Mouse (Mus musculus): ENCODE measurements around the gene Pcdh20. TPM values are rescaled to one million over a fixed set of nuclear protein-coding genes. Genes with fewer than 3 reads are reported as not detected.

Pcdh20 gene
- polyA plus RNA-seq (2016; fragmentation: Nextera tagmentation; extraction: Ambion mirVana) = 0.28 and 0.84 TPM in 2 replicates

DNA sequence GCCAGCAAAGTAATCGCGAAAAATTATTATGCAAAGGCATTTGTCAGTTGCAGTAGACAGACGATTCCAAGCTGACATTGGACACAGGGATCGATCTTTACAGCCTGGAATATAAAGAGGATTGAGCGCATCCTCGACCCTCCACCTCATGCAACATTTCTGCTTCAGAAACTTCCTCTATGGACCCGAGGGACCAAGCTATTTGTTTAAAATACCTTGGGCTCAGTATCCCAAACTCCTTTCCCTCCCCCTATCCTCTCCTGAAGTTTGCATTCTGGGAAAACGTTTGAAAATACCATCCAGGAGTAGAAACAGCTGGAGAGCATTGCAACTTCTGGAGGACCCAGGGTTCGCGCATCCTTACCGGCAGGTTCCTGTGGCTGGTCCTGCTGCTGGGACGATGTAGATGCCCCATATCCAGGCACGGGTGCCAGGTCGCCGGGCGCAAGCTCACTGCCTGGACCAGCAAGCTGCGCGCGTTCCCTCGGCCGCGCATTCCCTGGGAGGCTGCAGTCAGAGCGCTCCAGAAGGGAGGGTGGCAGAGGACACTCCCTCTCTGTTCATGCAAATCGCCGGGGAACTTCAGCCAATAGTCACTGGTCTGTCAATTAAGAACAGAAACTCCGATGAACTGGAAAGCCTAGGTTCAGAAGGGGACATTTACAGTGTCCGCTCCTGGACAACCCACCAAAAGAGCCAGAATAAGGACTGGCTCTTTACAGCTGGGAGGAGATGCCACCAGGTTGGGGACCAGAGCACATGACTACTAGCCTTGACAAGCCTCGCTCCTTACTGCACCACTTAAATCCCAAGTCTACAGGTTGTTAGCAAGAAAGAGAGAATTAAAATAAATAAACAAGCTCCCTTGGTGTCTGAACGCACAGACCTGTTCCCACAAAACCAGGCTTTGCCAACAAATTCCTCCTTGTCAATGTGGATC is at the start of gene Pcdh20:
Gene Pcdh20, minus strand, starts transcription at position 902 of the 940 bp plus-strand sequence.
- peaks cover 32% of the 10 kb centered on the region for H3K27me3 ChIP-seq (ENCODE audit: low read depth, poor library complexity, severe bottlenecking)
- WGBS = 3% methylated on average over 29 of the region's 29 CpGs
- no peaks in the 10 kb centered on the region for H3K36me3 ChIP-seq
- DNase-seq (ENCODE audit: low spot score) = peak; percentile 66
- H3K4me1 ChIP-seq = peaks cover 22% of the 10 kb centered on the region
- H3K4me3 ChIP-seq = peak within 1 kb of the TSS; percentile 58
- no peak within 1 kb of the TSS for H3K27ac ChIP-seq
- no peaks in the 10 kb centered on the region for H3K9me3 ChIP-seq (replicated peaks)

DNA sequence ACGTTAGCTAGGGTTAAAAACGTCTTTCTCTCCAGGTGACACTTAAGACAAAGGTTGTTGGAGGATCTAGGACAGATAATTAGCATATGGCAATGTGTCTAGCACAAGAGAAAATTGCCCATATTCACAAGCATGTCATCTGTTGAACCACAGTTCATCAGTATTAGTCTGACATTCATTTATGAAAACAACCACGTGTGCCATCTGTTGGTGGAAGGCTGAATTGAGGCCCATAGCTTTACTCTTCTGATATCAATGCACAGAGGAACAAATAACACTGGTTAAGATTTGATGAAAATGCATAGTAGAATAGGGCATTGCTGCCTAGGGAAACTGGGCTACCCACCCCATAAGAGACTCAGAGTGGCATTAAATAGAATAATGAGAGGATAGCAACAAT is 8.7 kb upstream of the Pcdh20 start:
- H3K4me3 ChIP-seq = no peak overlapping the region
- H3K36me3 ChIP-seq = no peaks in the 10 kb centered on the region
- DNase-seq (ENCODE audit: low spot score) = no peak
- no peaks in the 10 kb centered on the region for H3K4me1 ChIP-seq
- 55% methylated on average over 3 of the region's 3 CpGs for WGBS
- no peak overlapping the region for H3K27ac ChIP-seq
- H3K9me3 ChIP-seq (replicated peaks) = no peaks in the 10 kb centered on the region
- H3K27me3 ChIP-seq (ENCODE audit: low read depth, poor library complexity, severe bottlenecking) = no peaks in the 10 kb centered on the region

DNA sequence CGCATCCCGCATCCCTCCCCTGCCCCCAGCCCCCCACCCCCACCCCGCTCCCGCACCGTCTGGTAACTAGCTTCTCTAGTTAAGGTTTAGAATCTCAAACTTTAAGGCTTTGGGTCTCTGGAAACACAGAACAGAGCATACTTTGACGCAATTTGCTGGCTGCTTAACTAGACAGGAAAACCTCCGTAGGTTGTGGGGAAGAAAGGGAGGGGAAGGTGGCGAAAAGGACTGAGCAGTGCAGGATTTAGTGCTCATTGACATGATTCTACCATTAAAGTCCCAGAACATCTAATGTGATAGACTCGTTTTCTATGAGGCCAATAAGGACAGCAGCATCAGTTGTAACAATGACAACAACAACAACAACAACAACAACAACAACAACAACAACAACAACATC is 1.2 kb downstream of the Pcdh20 start:
- DNase-seq (ENCODE audit: low spot score) = no peak
- peaks cover 32% of the 10 kb centered on the region for H3K27me3 ChIP-seq (ENCODE audit: low read depth, poor library complexity, severe bottlenecking)
- H3K4me3 ChIP-seq = peak overlapping the region; percentile 58
- no peak overlapping the region for H3K27ac ChIP-seq
- H3K9me3 ChIP-seq (replicated peaks) = no peaks in the 10 kb centered on the region
- H3K36me3 ChIP-seq = no peaks in the 10 kb centered on the region
- WGBS = 1% methylated on average over 9 of the region's 9 CpGs
- peaks cover 22% of the 10 kb centered on the region for H3K4me1 ChIP-seq

DNA sequence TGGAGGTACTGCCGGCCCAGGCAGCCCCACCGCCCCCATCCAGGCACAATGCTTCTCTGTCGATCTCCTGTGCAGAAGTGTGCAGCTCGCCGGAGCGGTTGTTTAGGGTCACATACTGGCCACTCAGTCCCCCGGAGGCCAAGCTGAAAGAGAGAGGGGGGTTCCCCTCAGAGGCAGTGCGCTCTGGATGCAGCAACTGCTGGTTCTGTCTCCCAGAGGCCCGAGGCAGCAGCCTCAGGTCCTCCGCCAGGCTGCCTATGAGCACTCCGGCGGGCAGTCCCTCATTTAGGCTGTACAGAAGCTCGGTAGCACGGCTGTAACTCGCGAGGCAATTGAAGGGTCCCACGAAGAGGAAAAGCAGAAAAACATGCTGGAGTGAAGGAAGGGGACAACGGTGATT is 1.8 kb downstream of the Pcdh20 start:
- Histone ChIP-seq H3K36me3 (no peaks in the 10 kb centered on the region), H3K9me3 (replicated peaks) (no peaks in the 10 kb centered on the region), H3K4me1 (peaks cover 22% of the 10 kb centered on the region), H3K4me3 (peak overlapping the region; percentile 58), H3K27ac (0 out of 2 replicates have a peak overlapping the region, but pooled peaks have one; percentile 25), H3K27me3 (ENCODE audit: low read depth, poor library complexity, severe bottlenecking) (peaks cover 32% of the 10 kb centered on the region)
- peak; percentile 53 for DNase-seq (ENCODE audit: low spot score)
- 2% methylated on average over 18 of the region's 18 CpGs for WGBS

DNA sequence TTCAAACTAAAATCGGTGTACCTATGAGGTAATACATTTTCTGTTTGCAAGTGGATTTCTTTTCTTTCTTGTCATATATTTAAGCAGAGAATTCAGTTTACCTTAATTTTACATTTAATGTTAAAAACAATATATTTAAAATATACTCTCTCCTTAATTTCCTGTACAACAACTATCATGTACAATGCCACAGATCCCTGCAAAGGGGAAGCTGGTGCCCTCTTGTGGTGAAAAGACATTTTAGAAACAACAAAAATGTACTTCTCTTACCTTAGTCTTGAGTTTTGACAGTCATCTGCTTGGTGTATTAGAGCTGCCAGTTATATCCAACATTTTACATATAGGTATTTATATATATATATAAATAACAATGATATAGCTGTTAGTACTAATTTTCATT is 4.8 kb downstream of the Pcdh20 start:
- H3K36me3 ChIP-seq = no peaks in the 10 kb centered on the region
- no peak overlapping the region for H3K27ac ChIP-seq
- 91% methylated on average over 1 of the region's 1 CpGs for WGBS
- no peaks in the 10 kb centered on the region for H3K9me3 ChIP-seq (replicated peaks)
- DNase-seq (ENCODE audit: low spot score) = no peak
- H3K27me3 ChIP-seq (ENCODE audit: low read depth, poor library complexity, severe bottlenecking) = peaks cover 32% of the 10 kb centered on the region
- H3K4me3 ChIP-seq = no peak overlapping the region
- peaks cover 22% of the 10 kb centered on the region for H3K4me1 ChIP-seq

DNA sequence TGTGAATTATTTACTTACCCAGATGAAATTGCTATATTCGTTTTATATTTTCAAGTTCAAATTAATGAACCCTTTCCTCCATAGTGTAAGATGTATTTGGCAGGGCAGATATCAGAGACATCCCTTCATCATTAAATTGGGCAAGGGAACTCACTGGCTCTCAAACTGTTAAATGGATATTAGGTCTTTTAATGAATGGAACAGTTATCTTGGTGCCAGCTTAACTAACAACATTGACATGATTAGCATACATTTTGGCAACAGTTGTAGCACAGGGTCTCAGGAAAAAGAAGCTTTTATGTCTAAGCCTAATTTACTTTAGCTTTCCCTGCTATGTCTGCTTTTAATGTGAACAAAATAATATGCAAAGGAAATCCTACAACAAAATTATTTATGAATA is 6.8 kb downstream of the Pcdh20 start:
- H3K36me3 ChIP-seq = no peaks in the 10 kb centered on the region
- peaks cover 4% of the 10 kb centered on the region for H3K4me1 ChIP-seq
- no peak overlapping the region for H3K4me3 ChIP-seq
- no peak for DNase-seq (ENCODE audit: low spot score)
- 78% methylated on average over 1 of the region's 1 CpGs for WGBS
- no peak overlapping the region for H3K27ac ChIP-seq
- no peaks in the 10 kb centered on the region for H3K9me3 ChIP-seq (replicated peaks)
- peaks cover 22% of the 10 kb centered on the region for H3K27me3 ChIP-seq (ENCODE audit: low read depth, poor library complexity, severe bottlenecking)

DNA sequence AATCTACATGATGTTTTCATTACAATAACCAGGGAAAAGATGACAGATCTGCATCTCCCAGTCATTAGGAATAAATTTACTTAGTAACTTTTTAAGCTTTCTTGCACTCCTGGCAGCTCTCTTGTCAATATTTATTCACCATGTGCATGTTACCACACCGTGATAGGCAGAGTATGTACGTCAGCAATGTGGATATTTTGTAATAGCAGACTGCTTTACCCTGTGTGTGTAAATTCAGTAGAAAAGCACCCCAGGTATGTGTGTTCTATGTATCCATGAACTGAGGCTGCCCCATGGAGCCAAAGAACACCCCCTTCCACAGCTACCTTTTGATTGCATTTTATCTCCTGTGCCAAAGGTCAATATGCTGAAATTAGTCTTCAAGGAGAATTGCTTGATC is 7.8 kb downstream of the Pcdh20 start:
- Histone ChIP-seq H3K4me3 (no peak overlapping the region), H3K27ac (no peak overlapping the region), H3K36me3 (no peaks in the 10 kb centered on the region), H3K9me3 (replicated peaks) (no peaks in the 10 kb centered on the region), H3K27me3 (ENCODE audit: low read depth, poor library complexity, severe bottlenecking) (peaks cover 12% of the 10 kb centered on the region), H3K4me1 (no peaks in the 10 kb centered on the region)
- no peak for DNase-seq (ENCODE audit: low spot score)
- 87% methylated on average over 2 of the region's 2 CpGs for WGBS

DNA sequence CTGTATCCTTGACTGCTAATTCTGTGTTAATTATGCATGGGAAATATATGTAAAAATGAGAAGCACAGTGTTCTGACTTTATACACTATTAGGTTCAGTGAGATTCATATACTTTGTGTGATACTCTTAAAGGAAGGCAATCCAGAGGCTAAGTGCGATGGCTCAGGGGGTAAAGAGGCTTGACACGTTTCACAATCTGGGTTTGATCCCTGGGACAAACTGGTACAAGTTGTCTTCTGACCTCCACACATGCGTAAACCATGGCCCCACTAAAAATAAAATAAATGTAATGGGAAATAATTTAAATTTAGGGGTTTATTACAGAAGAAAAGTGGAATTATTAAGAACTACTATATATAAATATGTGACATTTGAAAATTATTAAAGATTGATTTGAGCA is 8.3 kb downstream of the Pcdh20 start:
- H3K27ac ChIP-seq = no peak overlapping the region
- no peak overlapping the region for H3K4me3 ChIP-seq
- no peak for DNase-seq (ENCODE audit: low spot score)
- no peaks in the 10 kb centered on the region for H3K4me1 ChIP-seq
- no peaks in the 10 kb centered on the region for H3K9me3 ChIP-seq (replicated peaks)
- WGBS = 85% methylated on average over 3 of the region's 3 CpGs
- no peaks in the 10 kb centered on the region for H3K36me3 ChIP-seq
- H3K27me3 ChIP-seq (ENCODE audit: low read depth, poor library complexity, severe bottlenecking) = peaks cover 8% of the 10 kb centered on the region

DNA sequence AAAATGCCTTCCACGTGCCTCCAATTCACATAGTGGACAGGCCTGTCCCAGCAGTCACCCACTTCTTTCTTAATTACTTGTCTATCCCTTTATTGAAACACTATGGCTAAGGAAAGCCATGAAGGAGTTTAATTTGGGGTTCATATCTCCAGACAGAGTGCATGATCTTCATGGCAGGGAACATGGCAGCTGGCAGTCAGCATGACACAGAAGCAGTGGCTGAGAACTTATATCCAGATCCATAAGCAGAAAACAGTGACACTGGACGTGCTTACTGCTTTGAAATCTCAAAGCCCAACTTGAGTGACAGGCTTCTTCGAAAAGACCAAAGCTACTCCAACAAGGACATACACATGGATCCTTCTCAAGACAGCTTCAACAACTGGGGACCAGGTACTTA is 10.5 kb downstream of the Pcdh20 start:
- WGBS = 80% methylated on average over 3 of the region's 3 CpGs
- H3K4me1 ChIP-seq = no peaks in the 10 kb centered on the region

DNA sequence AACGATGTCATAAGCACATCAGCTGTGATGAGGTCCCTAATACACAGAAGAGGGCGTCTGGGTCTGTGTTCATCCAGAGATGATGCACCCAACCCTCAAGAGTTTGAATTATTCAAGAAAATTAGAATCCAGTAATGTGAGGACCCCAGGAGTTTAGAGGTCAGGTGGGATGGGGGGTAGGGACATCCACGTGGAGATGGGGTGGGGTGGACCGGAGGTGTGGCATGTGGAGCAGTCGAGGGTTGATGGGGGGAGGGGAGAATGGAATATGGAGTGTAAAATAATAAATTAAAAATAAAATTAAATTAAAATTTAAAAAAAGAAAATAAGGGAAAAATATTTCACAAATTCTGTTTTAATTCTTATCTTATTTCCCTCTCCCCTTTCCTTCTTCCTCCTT is 27.9 kb downstream of the Pcdh20 start:
- no peak for DNase-seq (ENCODE audit: low spot score)
- H3K27ac ChIP-seq = no peak overlapping the region
- WGBS = 75% methylated on average over 5 of the region's 5 CpGs
- no peaks in the 10 kb centered on the region for H3K4me1 ChIP-seq
- no peaks in the 10 kb centered on the region for H3K27me3 ChIP-seq (ENCODE audit: low read depth, poor library complexity, severe bottlenecking)
- H3K4me3 ChIP-seq = no peak overlapping the region
- no peaks in the 10 kb centered on the region for H3K9me3 ChIP-seq (replicated peaks)
- no peaks in the 10 kb centered on the region for H3K36me3 ChIP-seq

More for the DNA sequence above, 10.5 kb downstream of the Pcdh20 start:
- Histone ChIP-seq H3K27me3 (ENCODE audit: low read depth, poor library complexity, severe bottlenecking) (no peaks in the 10 kb centered on the region), H3K27ac (no peak overlapping the region), H3K4me3 (no peak overlapping the region), H3K36me3 (no peaks in the 10 kb centered on the region), H3K9me3 (replicated peaks) (no peaks in the 10 kb centered on the region)
- no peak for DNase-seq (ENCODE audit: low spot score)

DNA sequence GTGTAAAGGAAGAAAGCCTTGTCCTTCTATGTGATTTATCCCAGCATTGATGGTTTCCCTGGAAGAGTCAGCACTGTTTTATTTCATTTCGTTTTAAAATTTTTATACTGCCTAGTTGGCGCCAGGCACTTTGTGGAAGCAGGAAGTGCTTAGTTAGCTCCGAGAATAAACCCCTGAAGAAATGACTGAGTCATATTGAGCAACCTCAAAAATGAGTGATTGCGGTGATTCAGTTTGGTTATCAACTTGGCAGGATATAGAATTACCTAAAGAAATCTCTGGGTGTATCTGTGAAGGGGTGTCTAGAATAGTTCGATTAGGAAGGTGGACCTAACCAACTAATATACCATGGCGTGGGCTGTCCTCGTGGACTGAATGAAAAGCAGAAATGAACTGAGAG is 41.8 kb downstream of the Pcdh20 start:
- no peak for DNase-seq (ENCODE audit: low spot score)
- 96% methylated on average over 7 of the region's 7 CpGs for WGBS
- no peaks in the 10 kb centered on the region for H3K9me3 ChIP-seq (replicated peaks)
- no peak overlapping the region for H3K27ac ChIP-seq
- H3K4me1 ChIP-seq = no peaks in the 10 kb centered on the region
- H3K27me3 ChIP-seq (ENCODE audit: low read depth, poor library complexity, severe bottlenecking) = no peaks in the 10 kb centered on the region
- H3K4me3 ChIP-seq = no peak overlapping the region
- H3K36me3 ChIP-seq = no peaks in the 10 kb centered on the region

DNA sequence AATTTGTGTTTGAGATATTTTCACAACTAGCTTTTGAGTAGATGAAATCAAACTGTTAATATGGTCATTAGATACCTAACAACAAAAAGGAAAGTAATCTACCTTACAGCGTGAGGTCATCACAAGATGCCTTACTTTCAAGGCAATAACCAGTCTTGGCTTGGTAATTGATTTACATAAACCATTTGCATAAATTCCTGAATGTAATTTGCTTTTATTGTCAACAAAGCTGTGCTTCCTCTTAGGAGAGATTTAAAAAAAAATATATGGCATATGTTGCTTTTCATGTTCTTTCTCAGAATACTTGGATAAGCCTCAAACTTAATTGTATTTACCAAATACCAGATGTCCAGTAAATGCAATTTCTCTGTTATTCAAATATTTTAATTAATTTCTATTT is 43.8 kb downstream of the Pcdh20 start:
- no peaks in the 10 kb centered on the region for H3K9me3 ChIP-seq (replicated peaks)
- no peak overlapping the region for H3K4me3 ChIP-seq
- no peaks in the 10 kb centered on the region for H3K36me3 ChIP-seq
- no peak for DNase-seq (ENCODE audit: low spot score)
- no peaks in the 10 kb centered on the region for H3K4me1 ChIP-seq
- H3K27ac ChIP-seq = no peak overlapping the region
- WGBS = 98% methylated on average over 1 of the region's 1 CpGs
- no peaks in the 10 kb centered on the region for H3K27me3 ChIP-seq (ENCODE audit: low read depth, poor library complexity, severe bottlenecking)
